Mouse (Mus musculus): Measurements from ENCODE around the gene Flcn. TPM values are rescaled to one million over a fixed set of nuclear protein-coding genes. Genes with fewer than 3 reads are reported as not detected.

Gene Flcn
- polyA plus RNA-seq, 1 experiment from 2014 or later: 36.7 TPM

- peaks cover 55% of the 10 kb centered on the region for H3K36me3 ChIP-seq (ENCODE audit: inconsistent target)
- no peaks in the 10 kb centered on the region for H3K79me2 ChIP-seq (ENCODE audit: inconsistent target)
These were observed 40.1 kb downstream of the Flcn start for GRCm38 (mm10) chr11:59769738-59770137.

GRCm38 (mm10) chr11:59769307-59769706 is 40.5 kb downstream of the Flcn start:
- H3K36me3 ChIP-seq (ENCODE audit: inconsistent target): peaks cover 58% of the 10 kb centered on the region
- no peak overlapping the region for H3K27ac ChIP-seq
- no peak overlapping the region for H3K4me3 ChIP-seq (ENCODE audit: inconsistent target)
- 83% methylated on average over 2 of the region's 2 CpGs for WGBS (ENCODE audit: missing documents)
- no peaks in the 10 kb centered on the region for H3K79me2 ChIP-seq (ENCODE audit: inconsistent target)

More at GRCm38 (mm10) chr11:59769738-59770137, 40.1 kb downstream of the Flcn start:
- 93% methylated on average over 6 of the region's 6 CpGs for WGBS (ENCODE audit: missing documents)
- Histone ChIP-seq H3K4me3 (ENCODE audit: inconsistent target) (no peak overlapping the region), H3K27ac (no peak overlapping the region)

- Histone ChIP-seq H3K27ac (no peak overlapping the region), H3K4me3 (ENCODE audit: inconsistent target) (no peak overlapping the region), H3K79me2 (ENCODE audit: inconsistent target) (no peaks in the 10 kb centered on the region), H3K36me3 (ENCODE audit: inconsistent target) (peaks cover 36% of the 10 kb centered on the region)
- WGBS (ENCODE audit: missing documents): 96% methylated on average over 6 of the region's 6 CpGs
These were observed 49.0 kb downstream of the Flcn start for GRCm38 (mm10) chr11:59760796-59761195.

GRCm38 (mm10) chr11:59759626-59760025 is 50.2 kb downstream of the Flcn start:
- no peak overlapping the region for H3K27ac ChIP-seq
- H3K79me2 ChIP-seq (ENCODE audit: inconsistent target): no peaks in the 10 kb centered on the region
- peaks cover 38% of the 10 kb centered on the region; the same call in 1 of the 2 replicates for H3K36me3 ChIP-seq (ENCODE audit: inconsistent target)
- no peak overlapping the region for H3K4me3 ChIP-seq (ENCODE audit: inconsistent target)
- WGBS (ENCODE audit: missing documents): 87% methylated on average over 2 of the region's 2 CpGs

- Histone ChIP-seq H3K36me3 (ENCODE audit: inconsistent target) (peaks cover 33% of the 10 kb centered on the region; the same call in 1 of the 2 replicates), H3K79me2 (ENCODE audit: inconsistent target) (no peaks in the 10 kb centered on the region), H3K4me3 (ENCODE audit: inconsistent target) (no peak overlapping the region), H3K27ac (no peak overlapping the region)
- 90% methylated on average over 4 of the region's 4 CpGs for WGBS (ENCODE audit: missing documents)
These were observed 50.6 kb downstream of the Flcn start for GRCm38 (mm10) chr11:59759178-59759577.

GRCm38 (mm10) chr11:59758191-59758985 is 51.4 kb downstream of the Flcn start:
- WGBS (ENCODE audit: missing documents): 81% methylated on average over 9 of the region's 9 CpGs
- no peaks in the 10 kb centered on the region for H3K79me2 ChIP-seq (ENCODE audit: inconsistent target)
- no peak overlapping the region for H3K27ac ChIP-seq
- H3K4me3 ChIP-seq (ENCODE audit: inconsistent target): no peak overlapping the region
- H3K36me3 ChIP-seq (ENCODE audit: inconsistent target): peaks cover 32% of the 10 kb centered on the region; the same call in 1 of the 2 replicates

GRCm38 (mm10) chr11:59756351-59756750 is 53.5 kb downstream of the Flcn start:
- no peak overlapping the region for H3K27ac ChIP-seq
- H3K4me3 ChIP-seq (ENCODE audit: inconsistent target): no peak overlapping the region
- 86% methylated on average over 4 of the region's 4 CpGs for WGBS (ENCODE audit: missing documents)
- H3K79me2 ChIP-seq (ENCODE audit: inconsistent target): no peaks in the 10 kb centered on the region
- peaks cover 48% of the 10 kb centered on the region; the same call in 1 of the 2 replicates for H3K36me3 ChIP-seq (ENCODE audit: inconsistent target)

- WGBS (ENCODE audit: missing documents): 93% methylated on average over 6 of the region's 6 CpGs
- no peaks in the 10 kb centered on the region for H3K79me2 ChIP-seq (ENCODE audit: inconsistent target)
- no peak overlapping the region for H3K27ac ChIP-seq
- H3K4me3 ChIP-seq (ENCODE audit: inconsistent target): no peak overlapping the region
- peaks cover 46% of the 10 kb centered on the region; the same call in 1 of the 2 replicates for H3K36me3 ChIP-seq (ENCODE audit: inconsistent target)
These were observed 55.3 kb downstream of the Flcn start for GRCm38 (mm10) chr11:59754504-59754903.

GRCm38 (mm10) chr11:59749050-59749449 is 60.8 kb downstream of the Flcn start:
- peaks cover 23% of the 10 kb centered on the region; the same call in 1 of the 2 replicates for H3K36me3 ChIP-seq (ENCODE audit: inconsistent target)
- H3K4me3 ChIP-seq (ENCODE audit: inconsistent target): no peak overlapping the region
- no peaks in the 10 kb centered on the region for H3K79me2 ChIP-seq (ENCODE audit: inconsistent target)
- H3K27ac ChIP-seq: no peak overlapping the region
- WGBS (ENCODE audit: missing documents): 98% methylated on average over 3 of the region's 3 CpGs

- Histone ChIP-seq H3K79me2 (ENCODE audit: inconsistent target) (no peaks in the 10 kb centered on the region), H3K36me3 (ENCODE audit: inconsistent target) (peaks cover 8% of the 10 kb centered on the region; the same call in 1 of the 2 replicates), H3K4me3 (ENCODE audit: inconsistent target) (no peak overlapping the region), H3K27ac (no peak overlapping the region)
- 93% methylated on average over 2 of the region's 2 CpGs for WGBS (ENCODE audit: missing documents)
These were observed 63.2 kb downstream of the Flcn start for GRCm38 (mm10) chr11:59746614-59747013.

GRCm38 (mm10) chr11:59745851-59746250 is 64.0 kb downstream of the Flcn start:
- peaks cover 7% of the 10 kb centered on the region; the same call in 1 of the 2 replicates for H3K36me3 ChIP-seq (ENCODE audit: inconsistent target)
- H3K4me3 ChIP-seq (ENCODE audit: inconsistent target): no peak overlapping the region
- 36% methylated on average over 5 of the region's 5 CpGs for WGBS (ENCODE audit: missing documents)
- H3K27ac ChIP-seq: no peak overlapping the region
- H3K79me2 ChIP-seq (ENCODE audit: inconsistent target): no peaks in the 10 kb centered on the region

GRCm38 (mm10) chr11:59744374-59744773 is 65.4 kb downstream of the Flcn start:
- Histone ChIP-seq H3K36me3 (ENCODE audit: inconsistent target) (no peaks in the 10 kb centered on the region; the same call in 1 of the 2 replicates), H3K27ac (no peak overlapping the region), H3K79me2 (ENCODE audit: inconsistent target) (no peaks in the 10 kb centered on the region), H3K4me3 (ENCODE audit: inconsistent target) (no peak overlapping the region)
- WGBS (ENCODE audit: missing documents): 90% methylated on average over 4 of the region's 4 CpGs

- Histone ChIP-seq H3K4me3 (ENCODE audit: inconsistent target) (no peak overlapping the region), H3K36me3 (ENCODE audit: inconsistent target) (no peaks in the 10 kb centered on the region; the same call in 1 of the 2 replicates), H3K79me2 (ENCODE audit: inconsistent target) (no peaks in the 10 kb centered on the region), H3K27ac (no peak overlapping the region)
- 100% methylated on average over 1 of the region's 1 CpGs for WGBS (ENCODE audit: missing documents)
These were observed 66.1 kb downstream of the Flcn start for GRCm38 (mm10) chr11:59743712-59744111.

GRCm38 (mm10) chr11:59743307-59743706 is 66.5 kb downstream of the Flcn start:
- no peaks in the 10 kb centered on the region; the same call in 1 of the 2 replicates for H3K36me3 ChIP-seq (ENCODE audit: inconsistent target)

GRCm38 (mm10) chr11:59741915-59742314 is 67.9 kb downstream of the Flcn start:
- no peaks in the 10 kb centered on the region for H3K79me2 ChIP-seq (ENCODE audit: inconsistent target)
- WGBS (ENCODE audit: missing documents): 98% methylated on average over 5 of the region's 5 CpGs
- H3K27ac ChIP-seq: no peak overlapping the region
- no peaks in the 10 kb centered on the region; the same call in 1 of the 2 replicates for H3K36me3 ChIP-seq (ENCODE audit: inconsistent target)
- no peak overlapping the region for H3K4me3 ChIP-seq (ENCODE audit: inconsistent target)

More at GRCm38 (mm10) chr11:59743307-59743706, 66.5 kb downstream of the Flcn start:
- H3K79me2 ChIP-seq (ENCODE audit: inconsistent target): no peaks in the 10 kb centered on the region
- 100% methylated on average over 2 of the region's 2 CpGs for WGBS (ENCODE audit: missing documents)
- no peak overlapping the region for H3K27ac ChIP-seq
- H3K4me3 ChIP-seq (ENCODE audit: inconsistent target): no peak overlapping the region
